ENCODE assay signal across 8 mouse cellular contexts in the genomic region with DNA sequence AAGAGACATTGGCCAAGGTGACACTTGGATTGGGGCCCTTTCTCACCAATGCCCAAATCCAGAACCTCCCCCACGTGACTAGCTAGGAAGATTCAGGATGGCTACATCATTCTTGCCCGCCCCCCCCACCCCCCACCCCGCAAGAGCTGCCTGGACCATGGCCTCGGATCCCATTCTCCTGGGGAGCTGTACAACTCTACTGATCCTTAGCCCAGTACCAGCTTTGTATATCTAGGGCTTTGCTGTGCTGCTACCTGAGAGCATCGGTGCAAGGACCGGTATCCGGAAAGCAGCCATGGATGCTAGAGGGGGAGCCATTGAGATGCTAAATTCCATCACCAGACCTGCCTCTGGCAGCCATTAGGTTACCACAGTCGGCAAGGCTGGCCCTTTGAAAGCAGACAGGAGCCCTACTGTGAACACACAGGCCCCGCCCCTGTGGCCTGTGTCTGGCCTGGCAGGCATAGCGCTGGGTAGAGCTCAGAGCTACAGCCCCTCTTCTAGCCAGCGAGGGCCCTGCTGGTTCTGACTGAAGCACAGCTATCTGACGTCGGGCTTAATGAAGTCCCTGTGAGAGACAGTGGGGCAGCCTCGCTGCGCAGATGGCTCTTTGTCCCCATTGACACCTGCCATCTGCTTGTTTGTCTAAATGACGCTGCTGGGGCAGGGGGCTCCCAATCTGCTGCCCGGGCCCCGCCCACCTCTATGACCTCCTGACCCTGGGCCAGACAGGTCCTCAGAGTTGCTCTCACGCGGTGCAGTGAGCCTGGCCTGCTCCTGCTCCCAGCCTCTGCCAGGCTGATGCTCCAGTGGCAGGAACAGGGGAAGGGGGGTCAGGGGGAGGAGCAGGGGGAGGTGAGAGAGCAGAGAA.
DNase-seq lines count a peak whose midpoint lies in the region; ATAC-seq and TF ChIP-seq lines count a peak whose summit lies in the region.

No protein-coding gene starts in this region.

- peak overlapping the region; percentile 41 for H3K4me2 ChIP-seq in limb, embryonic 11.5 days (ENCODE audit: low read depth, severe bottlenecking)

- no peaks in the 10 kb centered on the region for H3K9me3 ChIP-seq in limb, embryonic 11.5 days (ENCODE audit: control insufficient read depth, low read length)

- no peaks in the 10 kb centered on the region for H3K27me3 ChIP-seq in cerebellum, adult 2 months (ENCODE audit: control insufficient read depth, insufficient read depth, low read length)
- no peaks in the 10 kb centered on the region for H3K27me3 ChIP-seq in testis, adult 2 months (ENCODE audit: control insufficient read depth, insufficient read depth, low read length)
- H3K27me3 ChIP-seq in limb, embryonic 11.5 days (ENCODE audit: control insufficient read depth, insufficient read depth, low read length) = no peaks in the 10 kb centered on the region

- no peak for TF ChIP-seq CTCF in cerebellum, adult 2 months (IDR thresholded peaks at IDR 0.05; ENCODE audit: borderline replicate concordance, insufficient read depth, low read depth, low read length)
- no peak for TF ChIP-seq CTCF in testis, adult 2 months (IDR thresholded peaks at IDR 0.05; ENCODE audit: control insufficient read depth, insufficient read depth, insufficient replicate concordance, low read depth, low read length)

- TF ChIP-seq POLR2A in cerebellum, adult 2 months (IDR thresholded peaks at IDR 0.05; ENCODE audit: borderline replicate concordance, insufficient read depth, low read length) = no peak
- peak; percentile 71; the same call in 1 of the 2 replicates for TF ChIP-seq POLR2A in testis, adult 2 months (IDR thresholded peaks at IDR 0.05; ENCODE audit: control insufficient read depth, low read depth, low read length)

- peak; percentile 7 to 11 for DNase-seq in cerebellum, adult 2 months
- no peak for DNase-seq in cerebellum, adult 9-11 months
- no peak for DNase-seq in testis, postnatal 14 days (ENCODE audit: low spot score)
- peak; percentile 69 for DNase-seq in limb, embryonic 11.5 days (ENCODE audit: low spot score)
- peak; percentile 64 for DNase-seq in yolk sac, embryonic 10.5 days (ENCODE audit: low spot score)
- no peak for DNase-seq in urinary bladder, postnatal 4 days (ENCODE audit: low spot score in 2 of 2)
- no peak for DNase-seq in left cerebral cortex, postnatal 25 days (ENCODE audit: low spot score in 2 of 2)

- intact Hi-C loops in left cerebral cortex, postnatal 25 days (cut with DNase I) = no loop called here

- peak overlapping the region; percentile 22; the same call in 1 of the 2 replicates for H3K9ac ChIP-seq in limb, embryonic 11.5 days (ENCODE audit: low read length)

- H3K27ac ChIP-seq in cerebellum, adult 2 months (ENCODE audit: insufficient read depth, low read length) = no peak overlapping the region
- no peak overlapping the region for H3K27ac ChIP-seq in testis, adult 2 months (ENCODE audit: control insufficient read depth, insufficient read depth, low read depth, low read length)
- no peak overlapping the region for H3K27ac ChIP-seq in limb, embryonic 11.5 days (replicated peaks; ENCODE audit: low read depth, low read length)

- WGBS in cerebellum, adult 2 months = 7% methylated on average over 20 of the region's 20 CpGs
- WGBS in limb, embryonic 11.5 days = 4% methylated on average over 20 of the region's 20 CpGs

- H3K36me3 ChIP-seq in testis, adult 2 months (ENCODE audit: control insufficient read depth, insufficient read depth, low read length) = no peaks in the 10 kb centered on the region
- no peaks in the 10 kb centered on the region for H3K36me3 ChIP-seq in limb, embryonic 11.5 days (ENCODE audit: control insufficient read depth, insufficient read depth, low read length)

- no peak overlapping the region for H3K4me3 ChIP-seq in cerebellum, adult 2 months (replicated peaks; ENCODE audit: insufficient read depth, low read depth, low read length)
- H3K4me3 ChIP-seq in testis, adult 2 months (ENCODE audit: control insufficient read depth, low read depth, low read length) = peak overlapping the region; percentile 76
- H3K4me3 ChIP-seq in limb, embryonic 11.5 days (ENCODE audit: low read depth, low read length) = no peak overlapping the region

- ATAC-seq in limb, embryonic 11.5 days (ENCODE audit: insufficient number of reproducible peaks, low FRiP score, low TSS enrichment, low read depth) = peak; percentile 90

- peaks cover 5% of the 10 kb centered on the region; the same call in 1 of the 2 replicates for H3K4me1 ChIP-seq in cerebellum, adult 2 months (ENCODE audit: control insufficient read depth, insufficient read depth, low read length)
- peaks cover 3% of the 10 kb centered on the region; the same call in 1 of the 2 replicates for H3K4me1 ChIP-seq in testis, adult 2 months (ENCODE audit: control insufficient read depth, insufficient read depth, low read length)
- H3K4me1 ChIP-seq in limb, embryonic 11.5 days (ENCODE audit: control insufficient read depth, insufficient read depth, low read length) = peaks cover 7% of the 10 kb centered on the region

Comparison
In these comparisons a context has a peak if more than half of its experiments do, and no peak if none do; other contexts are left out.
1. DNase-seq: peak in cerebellum, adult 2 months (2 of 2), limb, embryonic 11.5 days (single experiment) and yolk sac, embryonic 10.5 days (single experiment); none in cerebellum, adult 9-11 months (single experiment), testis, postnatal 14 days (single experiment), urinary bladder, postnatal 4 days (0 of 2) and left cerebral cortex, postnatal 25 days (0 of 2).